Mouse (Mus musculus) embryonic fibroblast, embryonic 13.5 days (primary cell): ENCODE data around the gene Tcf7.

Experiments used
- CTCF ChIP-seq: IDR thresholded peaks from 2 replicates; pipeline ENCODE4 v1.5.1; 2011; ENCODE audit warnings: mild to moderate bottlenecking, control low read depth, low read length, moderate library complexity, borderline replicate concordance; ENCODE audit not compliant: insufficient read depth
- POLR2A ChIP-seq: IDR thresholded peaks from 2 replicates; pipeline ENCODE4 v1.6.1; 2011; ENCODE audit warnings: low read depth, mild to moderate bottlenecking, control low read depth, low read length, moderate library complexity

DNA sequence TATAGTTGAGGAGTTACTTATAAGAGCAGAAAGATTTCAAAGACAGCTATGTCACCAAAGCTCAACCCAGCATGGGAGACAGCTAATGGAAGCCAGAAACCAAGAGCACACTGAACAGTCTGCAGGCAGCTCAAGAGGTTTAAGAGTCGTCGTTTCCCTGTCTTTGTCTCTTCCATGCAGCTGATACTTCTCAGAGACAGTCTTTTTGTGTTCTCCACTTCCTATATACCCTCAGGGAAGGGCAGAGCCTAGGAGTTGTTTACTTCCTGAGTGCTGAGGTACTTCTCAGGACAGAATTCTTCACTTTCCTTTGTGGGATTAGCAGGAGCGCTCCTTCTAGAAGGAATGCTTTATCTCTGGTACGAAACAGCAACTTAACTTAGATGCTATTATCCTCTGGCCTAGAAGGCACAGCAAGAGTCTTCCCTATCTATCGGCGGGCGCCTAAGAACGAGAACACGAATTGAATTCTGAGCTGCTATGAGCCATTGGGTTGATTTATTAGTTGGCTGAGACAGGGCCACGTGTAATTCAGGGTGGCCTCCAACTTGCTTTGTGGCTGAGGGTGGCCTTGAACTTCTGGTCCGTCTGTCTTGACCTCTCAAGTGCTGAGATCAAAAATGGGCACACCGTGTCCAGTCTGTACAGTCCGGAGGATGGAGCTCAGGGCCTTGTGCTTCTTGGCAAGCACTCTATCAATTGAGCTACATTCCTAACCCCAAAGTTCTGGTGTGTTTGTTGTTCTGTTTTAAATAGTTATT is 55.2 kb downstream of the Tcf7 start:
- TF ChIP-seq CTCF (no peak), POLR2A (no peak)
